Mouse (Mus musculus) left cerebral cortex, postnatal 25 days (tissue): Measurements from ENCODE around the gene Vpreb3. TPM values are rescaled to one million over a fixed set of nuclear protein-coding genes. Genes with fewer than 3 reads are reported as not detected.
A peak's percentile ranks its signal among the peaks of the same experiment; 100 is the strongest.

Experiments used
- DNase-seq, 2 experiments: peaks; one replicate each; pipeline ENCODE4 v3.0.0; 2022; ENCODE audit warnings: low spot score in 2 of 2, mixed read lengths in 1 of 2
- intact Hi-C: fragments of 180-260 bp; cut with DNase I; formaldehyde crosslinking; loops from one replicate; pipeline ENCODE4 v1.15.1; 2025
- total RNA-seq, 2 experiments: library from RNA; stranded (reverse); gene quantifications; 2 replicates each; pipeline ENCODE4 v1.2.3; 2021

The Vpreb3 gene
- total RNA-seq = not detected

GRCm38 (mm10) chr10:75942736-75943477 is at the start of gene Vpreb3:
Gene Vpreb3, plus strand, starts transcription at chr10:75943057.
- intact Hi-C loops = no loop called here
- no peak for DNase-seq

- intact Hi-C loops = no loop called here
- peak; percentile 95 to 99 for DNase-seq
These were observed 49.6 kb upstream of the Vpreb3 start, which contains the start of gene Derl3 for GRCm38 (mm10) chr10:75893089-75893750. Gene Derl3, plus strand, starts transcription at chr10:75893413.

GRCm38 (mm10) chr10:75894601-75895000 is 48.3 kb upstream of the Vpreb3 start:
- DNase-seq = no peak
- intact Hi-C loops = no loop called here

- no peak for DNase-seq
- intact Hi-C loops = no loop called here
These were observed 47.1 kb upstream of the Vpreb3 start for GRCm38 (mm10) chr10:75895730-75896129.

- DNase-seq = peak in 1 of 2 experiments; percentile 92
- intact Hi-C loops = no loop called here
These were observed 46.6 kb upstream of the Vpreb3 start for GRCm38 (mm10) chr10:75896208-75896607.

GRCm38 (mm10) chr10:75897373-75897772 is 45.5 kb upstream of the Vpreb3 start:
- peak; percentile 60 to 66 for DNase-seq
- intact Hi-C loops = loop anchor here (1.0 kb wide), 1 partner anchor 54 kb away; no protein-coding TSS in a partner anchor

GRCm38 (mm10) chr10:75898039-75898564 is 44.8 kb upstream of the Vpreb3 start:
- intact Hi-C loops = loop anchor here (2.0 kb wide), 1 partner anchor 23 kb away; the partner anchor contains the start of gene Smarcb1
- DNase-seq = no peak

- intact Hi-C loops = loop anchor here (2.0 kb wide), 1 partner anchor 22 kb away; the partner anchor contains the start of gene Smarcb1
- DNase-seq = peak in 1 of 2 experiments; percentile 35
These were observed 44.0 kb upstream of the Vpreb3 start for GRCm38 (mm10) chr10:75898846-75899245.

GRCm38 (mm10) chr10:75904391-75904790 is 38.5 kb upstream of the Vpreb3 start:
- intact Hi-C loops = no loop called here
- DNase-seq = no peak

- DNase-seq = no peak
- intact Hi-C loops = no loop called here
These were observed 36.0 kb upstream of the Vpreb3 start for GRCm38 (mm10) chr10:75906882-75907281.

GRCm38 (mm10) chr10:75910698-75911097 is 32.2 kb upstream of the Vpreb3 start:
- DNase-seq = no peak
- intact Hi-C loops = no loop called here

- intact Hi-C loops = no loop called here
- DNase-seq = no peak
These were observed 29.8 kb upstream of the Vpreb3 start for GRCm38 (mm10) chr10:75913013-75913589.

GRCm38 (mm10) chr10:75915557-75915956 is 27.3 kb upstream of the Vpreb3 start:
- intact Hi-C loops = no loop called here
- no peak for DNase-seq

GRCm38 (mm10) chr10:75916840-75917239 is 26.0 kb upstream of the Vpreb3 start:
- DNase-seq = no peak
- intact Hi-C loops = no loop called here

- intact Hi-C loops = no loop called here
- DNase-seq = no peak
These were observed 23.8 kb upstream of the Vpreb3 start for GRCm38 (mm10) chr10:75919026-75919425.

- intact Hi-C loops = loop anchor here (2.0 kb wide), 1 partner anchor 22 kb away; no protein-coding TSS in a partner anchor
- peak; percentile 96 to 97 for DNase-seq
These were observed 21.7 kb upstream of the Vpreb3 start, which contains the start of gene Smarcb1 for GRCm38 (mm10) chr10:75921026-75921725. Gene Smarcb1, minus strand, starts transcription at chr10:75921617.

GRCm38 (mm10) chr10:75921726-75922560 is 20.9 kb upstream of the Vpreb3 start:
- no peak for DNase-seq
- intact Hi-C loops = loop anchor here (2.0 kb wide), 1 partner anchor 23 kb away; no protein-coding TSS in a partner anchor

GRCm38 (mm10) chr10:75924324-75924723 is 18.5 kb upstream of the Vpreb3 start:
- intact Hi-C loops = no loop called here
- DNase-seq = no peak

GRCm38 (mm10) chr10:75926396-75926795 is 16.5 kb upstream of the Vpreb3 start:
- no peak for DNase-seq
- intact Hi-C loops = no loop called here
